In the genomic region with DNA sequence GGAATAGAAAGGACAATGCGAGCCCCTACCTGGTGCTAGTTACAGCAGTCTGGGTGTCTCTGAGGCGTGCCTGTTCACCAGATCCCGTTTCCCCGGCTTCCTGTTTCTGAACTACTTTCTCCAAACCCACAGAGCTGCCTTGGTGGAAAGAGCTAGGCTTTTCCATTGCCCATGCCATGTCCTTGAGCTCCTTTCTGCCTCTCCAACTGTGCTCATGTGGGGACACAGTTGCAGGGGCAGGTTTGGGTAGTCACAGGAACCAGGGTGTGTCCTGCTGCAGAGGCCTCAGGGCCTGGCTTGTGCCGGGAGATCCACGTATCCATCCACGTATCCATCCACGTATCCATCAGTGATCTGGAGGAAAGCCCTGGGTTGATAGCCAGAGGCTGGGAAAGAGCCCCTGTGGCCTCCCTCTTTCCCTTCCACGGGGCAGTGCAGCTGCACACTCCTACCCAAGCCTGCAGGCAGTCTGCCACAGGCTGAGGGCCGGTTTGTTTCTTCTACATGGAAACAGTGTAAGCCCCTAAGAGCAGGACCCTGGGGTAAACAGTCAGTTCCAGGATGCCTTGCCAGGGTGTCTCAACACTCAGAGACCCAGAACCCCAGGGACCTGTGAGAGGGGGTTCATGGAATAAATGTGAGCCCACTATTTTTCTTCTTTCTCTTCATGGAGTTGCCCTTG, we compare ENCODE assay signal across 10 mouse cellular contexts. TPM values are rescaled to one million over a fixed set of nuclear protein-coding genes. Genes with fewer than 3 reads are reported as not detected.
DNase-seq lines count a peak whose midpoint lies in the region; ATAC-seq and TF ChIP-seq lines count a peak whose summit lies in the region.
"Had no signal": no experiment of that assay in that cellular context is flagged by ENCODE, and none has a peak within 500 bp of the region (broad histone marks: within the 10 kb centered on the region; RNA-seq: fewer than 3 reads in every experiment).

No protein-coding gene starts in this region.

- intact Hi-C loops in heart, postnatal 14 days (cut with DNase I) = loop anchor here (2.0 kb wide), 1 partner anchor 15 kb away; no protein-coding TSS in a partner anchor

- no peaks in the 10 kb centered on the region for H3K27me3 ChIP-seq in heart, embryonic 11.5 days (ENCODE audit: control insufficient read depth, insufficient read depth, low read length)
- no peaks in the 10 kb centered on the region for H3K27me3 ChIP-seq in heart, postnatal 0 days (ENCODE audit: control insufficient read depth, insufficient read depth, low read length)
- no peaks in the 10 kb centered on the region for H3K27me3 ChIP-seq in stomach, embryonic 15.5 days (replicated peaks)

- peak overlapping the region; percentile 55 for H3K9ac ChIP-seq in heart, embryonic 11.5 days (ENCODE audit: low read depth, low read length)
- peak overlapping the region; percentile 42; the same call in 1 of the 2 replicates for H3K9ac ChIP-seq in heart, postnatal 0 days (replicated peaks; ENCODE audit: low read depth, low read length)
- H3K9ac ChIP-seq in stomach, embryonic 15.5 days = no peak overlapping the region
- H3K9ac ChIP-seq: liver, postnatal 0 days had no signal

- H3K4me3 ChIP-seq in heart, embryonic 11.5 days (ENCODE audit: low read depth, low read length) = no peak overlapping the region
- H3K4me3 ChIP-seq in heart, postnatal 0 days (ENCODE audit: low read depth, low read length) = no peak overlapping the region
- H3K4me3 ChIP-seq in stomach, embryonic 15.5 days (replicated peaks) = no peak overlapping the region

- no peak for TF ChIP-seq EP300 in heart, postnatal 0 days (IDR thresholded peaks at IDR 0.05; ENCODE audit: low read depth)

- H3K36me3 ChIP-seq in heart, embryonic 11.5 days (ENCODE audit: control insufficient read depth, insufficient read depth, low read length) = no peaks in the 10 kb centered on the region
- H3K36me3 ChIP-seq in heart, postnatal 0 days (replicated peaks; ENCODE audit: control insufficient read depth, insufficient read depth, low read length) = no peaks in the 10 kb centered on the region
- no peaks in the 10 kb centered on the region for H3K36me3 ChIP-seq in stomach, embryonic 15.5 days

- H3K4me1 ChIP-seq in heart, embryonic 11.5 days (ENCODE audit: control insufficient read depth, insufficient read depth, low read length) = peaks cover 35% of the 10 kb centered on the region
- peaks cover 26% of the 10 kb centered on the region for H3K4me1 ChIP-seq in heart, postnatal 0 days (ENCODE audit: control insufficient read depth, insufficient read depth)
- H3K4me1 ChIP-seq in stomach, embryonic 15.5 days = peaks cover 36% of the 10 kb centered on the region

- no peaks in the 10 kb centered on the region for H3K9me3 ChIP-seq in heart, embryonic 11.5 days (replicated peaks; ENCODE audit: control insufficient read depth, low read length)
- no peaks in the 10 kb centered on the region for H3K9me3 ChIP-seq in heart, postnatal 0 days (replicated peaks; ENCODE audit: control insufficient read depth, low read length)
- no peaks in the 10 kb centered on the region for H3K9me3 ChIP-seq in stomach, embryonic 15.5 days

- no peak for DNase-seq in heart, postnatal 14 days
- DNase-seq in ovary, postnatal 36 days (ENCODE audit: low spot score) = peak; percentile 22
- DNase-seq in ovary, postnatal 10 days (ENCODE audit: low spot score) = no peak
- DNase-seq in heart, postnatal 0 days (ENCODE audit: low spot score) = no peak
- no peak for DNase-seq in spleen, postnatal 36 days (ENCODE audit: low spot score in 2 of 2)
- DNase-seq in thymus, postnatal 4 days = no peak
- DNase-seq: cerebellum, postnatal 25 days; liver, postnatal 0 days had no signal

- H3K4me2 ChIP-seq in heart, embryonic 11.5 days = no peak overlapping the region
- H3K4me2 ChIP-seq in heart, postnatal 0 days (ENCODE audit: low read depth, low read length) = no peak overlapping the region
- no peak overlapping the region for H3K4me2 ChIP-seq in stomach, embryonic 15.5 days

- H3K27ac ChIP-seq in heart, embryonic 11.5 days (ENCODE audit: low read depth, low read length) = peak overlapping the region; percentile 4
- peak overlapping the region; percentile 97 for H3K27ac ChIP-seq in heart, postnatal 0 days (ENCODE audit: low read depth)
- H3K27ac ChIP-seq in stomach, embryonic 15.5 days = peak overlapping the region; percentile 86

- WGBS in heart, embryonic 11.5 days (ENCODE audit: insufficient replicate concordance) = 78% methylated on average over 10 of the region's 10 CpGs
- 48% methylated on average over 10 of the region's 10 CpGs for WGBS in heart, postnatal 0 days
- 62% methylated on average over 10 of the region's 10 CpGs for WGBS in stomach, embryonic 15.5 days

- no peak for TF ChIP-seq CTCF in heart, postnatal 0 days (IDR thresholded peaks at IDR 0.05; ENCODE audit: low read depth)

- ATAC-seq in heart, embryonic 11.5 days (replicated peaks; ENCODE audit: insufficient number of reproducible peaks, low FRiP score, low TSS enrichment) = no peak
- no peak for ATAC-seq in heart, postnatal 0 days (ENCODE audit: insufficient read depth, low read depth)
- no peak for ATAC-seq in stomach, embryonic 15.5 days (ENCODE audit: insufficient read depth, low FRiP score, low read depth)
- ATAC-seq: liver, postnatal 0 days had no signal

RNA-seq across cellular contexts. Expression of a gene that starts 38.4 kb away (rescaled TPM):
- 87.3 and 88.4 TPM in 2 replicates for polyA plus RNA-seq in heart, embryonic 11.5 days (2014; fragmentation: Nextera tagmentation; extraction: Ambion mirVana)
- total RNA-seq in heart, postnatal 14 days (2021) = 100 to 1,000 TPM; 226 to 277 TPM
- 77.6 and 240 TPM in 2 replicates for total RNA-seq in heart, postnatal 0 days (2014; rRNA removed; ENCODE audit: low replicate concordance)
- 156 TPM in 2 replicates for polyA plus RNA-seq in heart, postnatal 0 days (2015; fragmentation: Nextera tagmentation; extraction: Ambion mirVana)
- polyA plus RNA-seq in stomach, embryonic 15.5 days (2015; fragmentation: Nextera tagmentation; extraction: Ambion mirVana) = 52.8 and 59.5 TPM in 2 replicates

Comparison
In these comparisons a context has a peak if more than half of its experiments do, and no peak if none do; other contexts are left out.
1. H3K27ac ChIP-seq: peak in every context shown above with its lines; median percentile 97 in heart, postnatal 0 days; 86 in stomach, embryonic 15.5 days; 4 in heart, embryonic 11.5 days.